Mouse (Mus musculus) megakaryocyte, embryonic 14.5 days (primary cell): ENCODE measurements at regions not wholly inside any gene's neighbourhood (a gene's known extent, or its start where the extent isn't known, plus 50 kb on each side); places are given as distances from the start of the nearest gene placed in this dataset.

Experiments used
- FLI1 ChIP-seq: IDR thresholded peaks from 2 replicates; pipeline ENCODE4 v1.6.1; 2012; ENCODE audit warnings: low read length, inconsistent platforms, mixed read lengths
- GATA1 ChIP-seq: IDR thresholded peaks from 3 replicates; pipeline ENCODE4 v1.6.1; 2012; ENCODE audit warnings: mixed read lengths, low read length, inconsistent platforms, borderline replicate concordance

DNA sequence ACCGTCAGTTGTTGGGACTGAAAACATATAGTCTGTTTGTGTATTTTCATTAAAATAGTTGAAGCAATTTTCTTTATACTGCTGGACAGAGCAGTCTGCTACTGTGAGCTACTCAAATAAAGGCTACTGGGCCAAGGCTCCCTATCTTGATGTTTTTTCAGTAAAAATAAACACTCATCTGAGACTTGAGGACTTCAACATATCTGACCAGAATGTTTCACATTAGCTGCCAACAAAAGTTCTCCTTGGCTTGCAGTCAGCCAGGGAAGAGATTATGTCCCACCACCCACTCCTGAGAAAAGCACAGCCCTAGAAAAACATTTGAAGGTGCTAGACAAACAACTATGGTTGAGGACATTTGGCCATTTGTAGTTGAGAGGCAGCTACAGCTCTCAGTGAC, 950.9 kb downstream of the 5730522E02Rik start:
- TF ChIP-seq GATA1, result no peak
- TF ChIP-seq FLI1, result no peak
